Mouse (Mus musculus): Measurements from ENCODE around the gene Eif6.
"Not testable (repeated sequence)": the region's sequence is repeated elsewhere in the genome, so short reads cannot be mapped to it uniquely, and the experiment has no call there.

Gene Eif6

DNA sequence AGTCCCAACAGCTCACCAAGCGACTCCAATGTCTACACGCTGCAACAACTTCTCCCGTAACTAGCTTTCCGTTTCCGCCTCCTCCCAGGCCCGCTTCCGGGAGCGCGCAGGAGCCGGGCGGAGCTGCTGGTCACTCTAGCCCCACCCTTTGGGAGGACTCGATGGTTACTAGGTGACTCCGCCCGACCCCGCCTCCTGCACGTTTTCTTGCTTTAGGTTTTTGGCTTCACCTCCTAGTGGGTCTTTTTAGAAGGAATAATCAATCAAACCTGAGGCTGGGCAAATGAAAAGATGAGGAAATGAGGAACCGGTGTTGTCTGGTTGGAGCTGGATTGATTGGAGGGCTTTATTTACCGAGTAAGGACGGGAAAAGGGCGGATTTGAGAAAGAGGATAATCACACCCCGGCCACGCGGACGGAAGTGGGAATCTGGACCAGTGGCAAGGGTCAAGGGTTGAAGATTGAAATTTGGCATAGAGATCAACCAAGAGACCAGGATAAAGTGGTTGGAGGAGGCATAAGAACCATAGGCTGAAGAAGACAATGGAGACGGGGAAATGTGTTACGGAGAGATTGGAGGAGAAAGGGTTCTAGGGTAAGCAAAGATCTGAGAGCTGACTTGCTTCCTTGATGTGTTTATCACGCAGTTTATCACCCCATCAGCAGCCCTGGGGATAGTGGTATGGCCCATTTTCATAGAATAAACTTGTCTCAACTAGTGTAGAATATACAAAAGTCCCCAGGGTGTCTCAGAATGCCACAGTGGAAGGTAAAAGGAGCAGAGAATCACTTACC is at the start of gene Eif6:
Eif6 (minus strand) TSS at position 296 of the 795 bp plus-strand sequence.
- DNase-seq (ENCODE audit: low spot score in 2 of 2): peak in 1 of 2 experiments; percentile 80

DNA sequence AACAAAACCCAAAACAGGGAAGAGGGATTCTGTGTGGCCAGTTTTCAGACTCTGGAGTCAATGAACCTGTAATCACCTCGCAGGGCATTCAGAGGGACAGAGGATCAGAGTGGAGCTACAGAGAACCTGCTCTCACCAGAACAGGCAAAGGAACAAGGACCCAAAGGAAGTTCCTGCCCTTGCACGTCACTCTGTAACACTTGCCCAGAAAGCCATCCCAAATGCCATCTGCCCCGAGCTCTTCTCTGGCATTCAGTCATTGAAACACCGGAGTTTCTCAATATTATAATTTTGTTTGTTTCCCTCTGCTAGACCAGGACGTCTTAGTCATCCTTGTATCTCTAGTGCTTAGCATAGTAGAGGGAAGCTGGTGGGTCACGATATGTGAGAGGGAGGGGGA is 46.9 kb upstream of the Eif6 start:
- no peak for DNase-seq (ENCODE audit: low spot score in 2 of 2)

DNA sequence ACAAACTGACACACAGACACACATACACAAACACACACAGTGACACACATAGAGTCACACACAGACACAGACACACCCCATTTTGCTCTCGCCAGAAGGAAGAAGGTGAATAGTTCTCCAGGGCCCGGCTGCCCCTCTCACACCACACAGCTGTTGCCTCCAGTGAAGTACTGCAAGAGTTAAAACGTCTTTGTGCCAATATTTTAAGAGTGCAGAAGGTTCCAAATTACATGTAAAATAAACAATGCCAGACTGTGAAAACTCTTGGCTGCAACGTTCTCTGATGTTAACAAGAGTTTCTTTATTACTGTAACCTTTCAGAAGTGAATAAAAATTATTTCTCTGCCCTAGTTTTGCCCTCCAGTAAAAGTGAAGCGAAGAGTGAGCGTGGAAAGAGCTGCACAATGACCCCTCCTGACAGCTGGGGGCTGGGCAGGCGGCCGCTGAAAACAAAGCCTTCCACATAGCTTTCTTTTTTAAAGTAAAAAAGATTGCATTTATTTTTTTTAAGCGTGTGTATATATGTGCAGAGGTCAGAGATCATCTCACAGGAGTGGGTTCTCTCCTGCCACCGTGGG is 46.3 kb upstream of the Eif6 start:
- DNase-seq (ENCODE audit: low spot score in 2 of 2): no peak

DNA sequence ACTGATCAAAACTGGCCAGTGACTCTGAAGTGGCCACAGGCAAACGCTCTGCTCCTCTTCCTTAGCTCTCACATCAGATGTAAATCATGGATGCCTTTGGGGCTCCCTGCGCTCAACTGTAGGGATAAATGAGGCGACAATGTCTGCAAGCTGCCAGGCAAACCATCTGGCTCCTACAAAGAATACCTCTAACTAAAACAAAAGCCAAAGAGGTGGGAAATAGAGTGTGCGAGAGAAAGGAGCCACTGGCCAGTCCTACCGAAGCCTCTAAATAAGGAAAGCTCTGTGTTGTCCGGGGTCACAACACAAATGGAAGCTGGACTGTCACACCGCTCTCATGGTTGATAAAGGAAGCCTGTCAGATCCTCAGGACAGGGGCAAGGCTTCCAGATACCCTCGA is 45.8 kb upstream of the Eif6 start:
- peak in 1 of 2 experiments; percentile 9 for DNase-seq (ENCODE audit: low spot score in 2 of 2)

DNA sequence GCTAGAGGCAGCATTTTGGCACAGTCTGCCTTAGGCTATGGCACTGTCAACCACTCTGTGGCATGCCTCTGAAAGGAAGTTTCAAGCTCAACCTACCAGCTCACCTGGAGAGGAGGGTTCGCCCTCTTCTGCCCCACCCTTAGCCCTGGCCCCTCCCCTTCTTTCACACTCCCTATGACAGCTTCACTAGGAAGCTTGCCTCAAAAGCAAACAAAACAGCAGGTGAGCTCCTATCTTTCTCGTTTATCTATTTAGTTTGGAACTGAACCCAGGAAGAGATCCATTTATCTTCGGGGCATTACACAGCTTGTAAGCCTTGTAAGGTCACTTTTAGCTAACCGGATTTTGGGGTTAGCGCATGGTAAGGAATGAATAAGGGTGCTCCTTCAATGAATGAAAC is 43.0 kb upstream of the Eif6 start:
- no peak for DNase-seq (ENCODE audit: low spot score in 2 of 2)

DNA sequence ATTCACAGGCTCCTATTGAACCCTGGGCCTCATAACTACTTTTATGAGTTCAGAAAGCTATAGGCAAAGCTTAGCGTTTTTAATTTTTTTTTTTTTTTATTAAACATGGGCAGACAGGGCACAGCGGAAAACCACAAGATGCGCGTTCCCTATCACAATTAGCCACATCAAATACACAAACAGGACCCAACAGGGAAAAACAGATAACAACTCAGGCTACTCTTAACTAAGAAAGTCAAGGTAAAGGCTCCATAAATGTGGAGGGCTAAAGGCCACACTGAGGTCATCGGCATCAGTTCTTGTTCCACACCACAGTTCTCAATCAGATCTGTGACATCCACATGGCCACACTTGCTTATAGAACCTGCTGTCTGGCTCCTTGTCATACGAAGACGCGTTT is 41.6 kb upstream of the Eif6 start:
- no peak for DNase-seq (ENCODE audit: low spot score in 2 of 2)

DNA sequence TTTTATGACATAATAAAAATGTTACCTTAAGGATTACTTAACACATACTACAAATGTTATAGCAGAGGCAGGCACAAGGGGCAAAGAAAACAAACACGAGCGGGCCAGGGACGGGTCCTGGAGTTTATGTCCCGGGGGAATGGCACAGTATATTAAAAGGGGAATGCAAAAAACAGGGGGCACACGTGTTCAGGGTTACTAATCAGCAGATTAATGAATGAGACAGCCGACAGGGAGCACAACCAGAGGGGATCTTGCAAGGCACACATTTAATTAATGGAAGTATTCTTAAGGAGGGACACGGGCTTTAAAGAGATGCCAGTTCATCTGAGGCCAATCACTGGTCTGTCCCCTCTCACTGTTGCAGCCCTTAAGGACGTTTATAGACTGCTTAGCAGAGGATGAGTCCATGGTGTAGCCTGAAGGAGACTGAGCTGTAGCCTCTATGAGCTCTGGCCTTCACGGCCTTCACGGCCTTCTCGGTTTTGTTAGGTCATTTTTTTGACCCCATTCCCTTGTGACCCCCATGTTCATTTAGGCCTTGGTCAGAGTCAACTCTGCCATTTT is 36.7 kb upstream of the Eif6 start:
- DNase-seq (ENCODE audit: low spot score in 2 of 2): no peak

DNA sequence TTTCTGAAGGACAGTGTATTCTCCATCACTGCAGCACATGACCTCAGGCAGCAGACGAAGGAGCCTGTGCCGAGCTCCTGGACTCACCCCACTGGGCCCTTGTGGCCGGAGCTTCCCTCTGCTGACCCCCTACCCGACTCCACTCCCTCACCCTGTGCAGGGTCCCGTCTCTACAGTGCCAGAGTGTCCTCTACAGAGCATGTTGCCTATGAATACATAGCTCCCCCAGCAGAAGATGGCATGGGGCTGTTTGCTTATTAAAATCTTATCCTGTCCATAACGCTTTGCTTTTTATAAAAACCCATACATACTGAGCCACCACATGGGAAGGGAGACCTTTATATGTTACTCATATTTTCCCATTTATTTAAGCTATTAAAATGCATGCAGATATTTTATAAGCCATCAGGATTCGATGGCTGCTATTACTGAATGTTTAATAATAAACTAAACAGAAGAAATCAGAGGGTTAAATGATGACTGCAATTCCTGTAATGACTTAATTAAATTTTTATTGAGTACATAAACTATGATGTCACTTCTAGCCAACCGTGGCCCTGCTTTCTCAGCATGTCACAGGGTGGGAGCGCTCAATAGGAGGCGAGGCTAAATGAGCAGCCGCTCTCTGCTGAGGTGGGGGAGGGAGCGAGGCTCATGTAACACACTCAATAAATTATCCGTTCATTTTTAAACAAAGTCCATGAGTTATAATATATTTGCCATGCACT is 36.0 kb upstream of the Eif6 start:
- peak in 1 of 2 experiments; percentile 8 for DNase-seq (ENCODE audit: low spot score in 2 of 2)

DNA sequence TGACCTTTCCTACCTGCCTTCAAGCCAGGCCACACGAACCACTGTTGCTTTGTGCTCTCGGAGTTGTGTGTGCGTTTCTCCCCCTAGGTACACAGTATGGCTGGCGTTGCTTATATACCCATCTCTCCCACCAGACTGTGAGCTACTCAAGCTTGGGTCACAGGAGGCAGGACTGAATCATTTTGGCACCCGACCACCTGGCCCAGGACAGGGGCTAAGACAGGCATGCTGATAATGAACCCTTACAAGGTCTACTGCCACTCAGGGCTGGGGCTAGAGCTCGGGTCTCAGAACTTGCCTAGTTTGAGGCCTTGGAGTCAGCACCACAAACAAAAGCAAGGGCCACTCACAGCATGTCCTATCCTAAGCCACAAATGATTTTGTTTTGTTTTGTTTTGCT is 34.9 kb upstream of the Eif6 start:
- no peak for DNase-seq (ENCODE audit: low spot score in 2 of 2)

DNA sequence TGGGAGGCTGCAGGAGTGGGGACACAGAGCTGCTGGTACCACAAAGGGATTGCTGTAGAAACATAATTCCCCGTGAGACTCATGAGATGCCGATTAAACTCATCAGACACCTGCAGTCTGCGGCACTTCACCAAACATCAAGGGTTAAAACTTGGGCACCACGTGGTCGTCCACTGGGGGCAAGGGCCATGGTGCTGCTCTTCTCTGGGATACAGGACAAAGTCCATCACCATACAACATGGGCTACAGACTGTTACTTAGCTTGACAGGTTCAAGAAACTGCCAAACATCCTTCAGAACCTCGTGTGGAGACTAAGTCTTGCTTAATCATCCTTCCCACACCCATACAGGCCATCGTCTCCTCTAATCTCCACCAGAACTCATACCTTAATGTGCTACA is 33.4 kb upstream of the Eif6 start:
- DNase-seq (ENCODE audit: low spot score in 2 of 2): no peak

DNA sequence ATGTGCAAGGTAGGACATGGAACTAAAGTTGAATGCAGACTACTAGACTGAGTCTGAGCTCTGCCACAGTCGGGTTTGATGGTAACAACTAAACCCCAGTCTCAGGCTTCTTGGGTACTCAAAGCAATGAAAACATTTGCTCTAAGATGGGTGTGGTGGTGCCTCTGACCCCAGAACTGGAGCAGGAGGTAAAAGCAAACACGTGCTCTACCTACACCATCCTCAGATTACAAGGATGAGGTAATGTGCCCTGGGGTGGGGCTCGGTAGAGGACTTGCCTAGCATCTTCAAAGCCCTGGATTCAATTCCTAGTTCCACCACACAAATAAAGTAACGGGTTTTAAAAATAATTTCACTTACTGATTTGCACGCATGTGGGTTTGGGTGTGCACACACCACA is 25.8 kb upstream of the Eif6 start:
- no peak for DNase-seq (ENCODE audit: low spot score in 2 of 2)

DNA sequence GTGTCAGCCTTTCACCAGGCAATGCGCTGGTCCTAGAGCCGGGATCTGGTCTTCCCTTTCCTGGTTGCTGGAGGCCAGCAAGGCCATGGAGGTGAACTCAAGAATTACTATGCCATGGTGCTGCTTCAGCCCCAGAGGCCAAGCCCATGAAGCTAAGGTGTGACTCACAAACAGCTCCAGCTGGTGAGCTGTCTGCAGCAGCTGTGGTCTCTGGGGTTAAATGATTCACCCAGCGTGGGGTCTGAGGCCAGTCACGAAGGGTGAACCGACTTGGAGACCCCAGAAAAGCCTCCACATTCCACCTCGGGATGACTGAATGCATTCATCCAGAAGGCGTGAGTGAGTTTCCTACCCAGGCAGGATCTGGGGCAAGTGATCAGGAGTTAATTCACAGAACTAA is 23.4 kb upstream of the Eif6 start:
- no peak for DNase-seq (ENCODE audit: low spot score in 2 of 2)

DNA sequence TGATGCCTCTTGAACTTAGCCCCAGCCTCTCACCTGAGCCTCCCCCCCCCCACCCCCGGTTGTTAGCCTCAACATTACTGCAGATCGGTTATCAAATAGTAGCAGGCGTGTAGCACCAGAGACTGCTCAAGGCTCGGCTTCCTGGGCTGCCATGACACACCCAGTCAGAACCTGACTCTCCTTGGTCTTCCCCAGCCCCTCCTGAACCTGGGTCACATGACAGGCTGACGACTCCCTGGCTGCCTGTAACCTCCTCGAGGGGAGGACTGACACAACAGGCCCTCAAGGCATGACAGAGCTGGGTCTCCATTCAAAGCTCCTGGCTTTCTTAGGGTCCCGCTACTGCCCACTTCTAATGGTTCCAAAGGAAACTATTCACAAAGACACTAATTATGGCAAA is 22.7 kb upstream of the Eif6 start:
- no peak for DNase-seq (ENCODE audit: low spot score in 2 of 2)

DNA sequence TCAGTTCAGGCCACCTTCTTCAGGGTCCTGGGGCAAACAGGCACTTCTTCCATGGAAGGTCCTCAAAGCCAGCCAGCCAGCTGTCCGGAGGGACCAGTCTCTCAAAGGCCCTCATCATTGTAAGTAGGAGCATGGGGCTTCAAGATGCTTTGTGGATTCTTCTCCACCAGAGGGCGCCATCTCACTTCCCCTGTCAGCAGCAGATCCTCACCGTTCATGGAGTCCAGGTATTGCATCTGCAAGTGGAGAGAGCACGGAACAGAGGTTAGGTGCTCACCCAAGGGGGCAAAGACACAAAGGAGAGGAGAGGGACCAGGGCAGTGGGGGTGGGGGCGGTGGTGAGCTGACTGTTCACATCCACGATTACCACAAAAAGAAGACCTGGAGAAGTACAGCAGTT is 21.6 kb upstream of the Eif6 start:
- peak in 1 of 2 experiments; percentile 88 for DNase-seq (ENCODE audit: low spot score in 2 of 2)

DNA sequence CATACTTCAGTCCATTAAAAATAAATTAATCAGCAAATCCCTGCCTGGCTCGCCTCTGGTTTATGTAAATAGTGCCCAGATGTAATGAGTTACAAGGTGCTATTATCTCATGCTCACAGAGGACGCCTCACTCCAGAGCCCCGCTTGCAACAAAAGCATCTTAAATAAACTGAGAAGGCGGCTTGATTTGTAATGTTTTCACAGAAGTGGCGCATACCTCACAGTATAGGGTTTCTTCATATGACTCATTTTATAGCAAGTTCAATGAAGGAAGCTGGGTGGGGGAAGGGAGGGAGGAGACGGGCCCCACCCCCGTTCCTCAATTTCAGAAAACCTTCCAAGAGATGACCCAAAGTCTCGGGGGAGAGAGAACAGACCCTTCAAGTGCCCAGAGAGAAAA is 20.2 kb upstream of the Eif6 start:
- DNase-seq (ENCODE audit: low spot score in 2 of 2): no peak

DNA sequence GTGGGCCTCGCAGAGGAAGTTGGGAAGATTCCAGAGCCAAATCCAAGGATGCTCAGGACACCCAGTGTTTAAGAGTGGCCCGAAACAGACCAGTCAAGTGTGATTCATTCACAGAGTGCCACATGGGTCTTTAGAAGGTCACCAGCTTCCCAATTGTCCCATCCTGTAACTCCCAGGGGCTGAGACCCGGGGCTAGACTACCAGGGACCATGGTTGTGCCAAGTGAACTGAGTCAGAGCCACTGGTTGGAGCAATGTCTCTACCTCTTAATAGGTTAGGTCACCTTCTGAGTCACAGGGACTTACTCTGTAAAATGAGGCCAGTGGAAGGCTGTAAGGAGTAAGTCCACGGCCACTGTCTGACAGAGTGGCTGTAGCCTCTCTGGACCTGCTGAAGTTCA is 12.2 kb upstream of the Eif6 start:
- no peak for DNase-seq (ENCODE audit: low spot score in 2 of 2)

DNA sequence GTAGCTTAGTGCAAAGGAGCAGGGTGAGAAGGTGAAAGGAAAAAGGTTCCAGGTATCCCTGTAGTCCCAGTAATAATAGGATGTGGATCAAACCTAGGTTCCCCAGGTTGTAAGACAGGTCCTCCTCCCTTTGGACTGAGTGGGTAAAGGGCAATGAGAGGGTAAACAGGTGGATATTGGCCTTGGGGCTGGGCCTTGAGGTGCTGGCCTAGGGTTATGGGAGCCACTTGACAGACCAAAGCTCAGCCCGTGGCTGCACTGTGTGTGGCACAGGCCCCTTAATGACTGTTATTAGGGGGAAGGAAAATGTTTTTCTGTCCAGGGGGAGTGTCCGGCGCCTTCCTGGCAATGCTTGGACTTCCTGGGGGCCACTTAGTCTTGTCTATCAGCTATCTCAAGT is 11.2 kb upstream of the Eif6 start:
- DNase-seq (ENCODE audit: low spot score in 2 of 2): no peak

DNA sequence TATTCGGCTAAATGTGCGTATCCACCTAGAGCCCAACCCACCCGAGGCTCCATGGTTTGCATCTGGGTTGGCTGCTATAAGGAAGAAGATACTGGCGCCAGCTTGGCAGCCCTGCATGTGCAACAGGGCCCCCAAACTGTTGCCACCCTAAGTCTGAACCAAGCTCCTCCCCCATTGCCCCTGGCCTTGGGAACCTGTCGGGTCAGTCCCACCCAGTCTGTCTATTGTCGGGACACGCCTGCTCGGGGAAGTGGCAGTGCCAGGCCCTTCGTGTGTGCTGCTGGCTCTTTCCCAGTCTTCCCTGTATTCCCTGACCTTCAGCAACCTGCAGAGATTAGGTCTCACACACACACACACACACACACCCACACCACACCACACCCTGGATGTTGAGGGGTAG is 8.0 kb upstream of the Eif6 start, which contains the start of gene Fam83c:
Fam83c (minus strand) TSS at position 123 of the 400 bp plus-strand sequence.
- DNase-seq (ENCODE audit: low spot score in 2 of 2): no peak

DNA sequence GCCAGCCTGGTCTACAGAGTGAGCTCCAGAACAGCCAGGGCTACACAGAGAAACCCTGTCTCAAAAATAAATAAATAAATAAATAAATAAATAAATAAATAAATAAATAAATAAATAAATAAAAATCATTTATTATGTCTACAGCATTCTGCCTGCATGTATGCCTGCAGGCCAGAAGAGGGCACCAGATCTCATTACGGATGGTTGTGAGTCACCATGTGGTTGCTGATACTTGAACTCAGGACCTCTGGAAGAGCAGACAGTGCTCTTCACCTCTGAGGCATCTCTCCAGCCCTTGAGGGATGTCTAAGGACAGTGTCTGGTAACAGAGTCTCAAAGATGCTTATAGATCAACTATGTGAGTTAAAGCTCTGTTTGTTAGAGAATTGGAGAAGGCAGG is 5.4 kb upstream of the Eif6 start:
- not testable (repeated sequence) for DNase-seq (ENCODE audit: low spot score in 2 of 2)

DNA sequence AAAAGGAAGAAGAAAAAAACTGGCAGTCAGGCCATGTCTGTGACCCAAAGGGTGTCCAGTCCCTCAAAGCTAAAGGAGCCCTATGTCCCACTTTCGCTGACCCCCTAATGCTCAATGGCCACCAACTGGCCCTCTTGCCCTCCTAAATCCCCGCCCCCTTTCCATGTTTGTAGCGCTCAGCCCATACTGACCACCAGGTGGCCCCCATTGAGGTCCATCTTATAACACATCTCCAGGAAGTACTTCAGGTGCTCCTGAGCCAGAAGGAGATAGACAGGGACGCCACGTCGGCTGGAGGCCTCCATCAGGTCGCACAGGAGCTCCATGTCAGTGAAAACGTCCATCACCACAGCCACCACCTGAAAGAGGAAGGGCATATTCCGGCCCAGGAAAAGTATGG is 4.6 kb upstream of the Eif6 start:
- DNase-seq (ENCODE audit: low spot score in 2 of 2): no peak

DNA sequence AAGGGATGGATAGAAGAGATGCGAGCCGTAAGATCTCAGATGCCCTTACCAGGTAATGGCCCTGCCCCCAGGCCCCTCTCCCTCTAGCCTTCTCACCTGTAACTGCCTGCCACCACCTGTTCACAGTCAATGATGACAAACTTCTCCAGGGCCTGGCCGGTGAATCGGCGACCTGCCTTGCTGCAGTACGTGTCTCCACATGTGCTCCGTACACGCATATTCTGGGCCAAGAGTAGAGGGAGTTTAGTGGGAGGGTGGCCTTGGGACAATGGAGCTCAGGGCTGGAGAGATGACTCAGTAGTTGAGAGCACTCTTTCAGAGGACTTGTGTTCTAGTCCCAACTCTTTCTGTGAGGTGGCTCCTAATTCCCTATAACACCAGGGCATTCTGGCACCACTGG is 4.1 kb upstream of the Eif6 start:
- no peak for DNase-seq (ENCODE audit: low spot score in 2 of 2)

DNA sequence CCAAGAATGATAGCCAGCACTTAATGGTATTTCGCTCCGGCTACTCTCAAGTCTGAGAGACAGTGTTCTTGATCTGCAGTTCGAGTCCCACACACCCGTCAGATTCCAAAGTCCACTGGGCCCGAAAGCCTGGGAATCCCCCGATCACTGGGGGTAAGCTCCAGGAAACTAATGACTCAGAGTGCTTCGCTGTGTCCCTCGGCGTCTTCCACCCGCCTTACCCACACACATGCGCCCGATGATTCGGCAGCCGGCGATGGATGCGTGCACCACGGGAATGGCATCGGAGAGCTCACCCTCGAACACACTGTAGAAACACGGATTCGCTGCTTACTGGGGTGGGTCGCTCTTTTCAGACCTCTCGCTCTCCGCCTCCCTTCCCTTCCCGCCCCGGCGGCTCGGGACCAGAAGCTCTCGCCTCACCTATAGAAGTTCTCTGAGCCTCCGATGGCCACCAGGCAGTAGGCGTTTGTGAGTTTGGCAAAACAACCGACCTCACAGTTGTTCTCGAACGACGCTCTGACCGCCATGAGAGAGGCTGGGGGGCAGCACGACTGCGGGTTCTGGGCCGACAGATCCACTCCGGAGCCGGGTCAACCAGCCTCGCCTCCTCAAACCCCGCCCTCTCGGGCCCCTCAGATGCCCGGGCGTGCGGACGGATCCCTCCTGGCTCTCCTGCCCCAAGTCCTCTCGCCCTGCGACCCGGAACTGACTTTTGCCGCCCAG is 658 bp downstream of the Eif6 start:
- no peak for DNase-seq (ENCODE audit: low spot score in 2 of 2)
